Mouse (Mus musculus) bone marrow, adult 2 months (tissue): Measurements from ENCODE around the gene Gm45015.

Experiments used
- CTCF ChIP-seq: fragments of 200-500 bp; IDR thresholded peaks from 2 replicates; pipeline ENCODE4 v1.5.1; 2011; ENCODE audit warnings: low read length, control low read depth; ENCODE audit not compliant: control insufficient read depth, insufficient read depth
- POLR2A ChIP-seq: fragments of 200-500 bp; IDR thresholded peaks from 2 replicates; pipeline ENCODE4 v1.6.1; 2011; ENCODE audit warnings: low read depth, mild to moderate bottlenecking, control low read depth, low read length, borderline replicate concordance; ENCODE audit not compliant: control insufficient read depth

DNA sequence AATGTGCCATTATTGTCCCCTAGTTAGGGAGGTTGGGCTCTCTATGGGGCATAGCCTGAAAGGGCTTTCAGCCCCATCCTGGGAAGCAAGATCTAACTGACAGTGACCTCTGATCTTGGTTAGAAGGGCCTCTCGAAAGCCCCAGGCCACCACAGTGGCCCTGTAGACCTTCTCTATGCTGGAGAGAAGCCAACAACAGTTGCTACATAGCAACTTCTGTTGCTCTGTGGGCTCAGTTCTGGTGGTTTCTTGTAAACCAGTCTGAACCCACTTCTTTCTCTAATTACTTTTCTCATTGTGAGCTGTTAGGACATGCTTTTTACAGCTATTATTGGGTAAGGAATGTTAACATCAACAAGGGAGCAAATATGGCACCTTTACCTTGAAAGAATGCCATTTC is 20.1 kb upstream of the Gm45015 start:
- TF ChIP-seq POLR2A = no peak
- TF ChIP-seq CTCF = no peak
